Mouse (Mus musculus): ENCODE results near the gene Clec11a. TPM values are rescaled to one million over a fixed set of nuclear protein-coding genes. Genes with fewer than 3 reads are reported as not detected.
A peak's percentile ranks its signal among the peaks of the same experiment; 100 is the strongest.

The Clec11a gene
- polyA plus RNA-seq, 1 experiment from 2014 or later = 0.81 TPM

GRCm38 (mm10) chr7:44336046-44337021, 29.6 kb upstream of the Clec11a start:
- 5% methylated on average over 40 of the region's 54 CpGs for WGBS
- no peak for ATAC-seq (ENCODE audit: insufficient number of reproducible peaks, insufficient read depth, low FRiP score, low read depth)

GRCm38 (mm10) chr7:44335031-44335878, 28.6 kb upstream of the Clec11a start:
- H3K4me3 ChIP-seq (ENCODE audit: control insufficient read depth in 1 of 2, insufficient read depth in 1 of 2, low read depth in 1 of 2, low read length in 2 of 2) = peak overlapping the region in 1 of 2 experiments; percentile 37; a peak in 2 of 4 replicates
- no peak overlapping the region for H3K27ac ChIP-seq (replicated peaks in 1 of 2; ENCODE audit: control insufficient read depth in 1 of 2, insufficient read depth in 1 of 2, low read depth in 2 of 2, low read length in 2 of 2)
- H3K4me2 ChIP-seq (ENCODE audit: low read length) = peak overlapping the region; percentile 62
- WGBS = 3% methylated on average over 26 of the region's 40 CpGs
- no peak overlapping the region for H3K9ac ChIP-seq (ENCODE audit: low read length)
- H3K27me3 ChIP-seq (ENCODE audit: control insufficient read depth, insufficient read depth, low read length) = peaks cover 72% of the 10 kb centered on the region
- ATAC-seq (ENCODE audit: insufficient number of reproducible peaks, insufficient read depth, low FRiP score, low read depth) = no peak
- H3K36me3 ChIP-seq (ENCODE audit: control insufficient read depth, insufficient read depth, low read length) = no peaks in the 10 kb centered on the region
- no peaks in the 10 kb centered on the region for H3K9me3 ChIP-seq (ENCODE audit: control insufficient read depth, low read length)
- H3K4me1 ChIP-seq (ENCODE audit: control insufficient read depth in 2 of 2, insufficient read depth in 2 of 2, low read length in 2 of 2) = no peaks in the 10 kb centered on the region; a peak in 1 of 4 replicates

More at GRCm38 (mm10) chr7:44336046-44337021, 29.6 kb upstream of the Clec11a start:
- Histone ChIP-seq H3K4me3 (ENCODE audit: control insufficient read depth in 1 of 2, insufficient read depth in 1 of 2, low read depth in 1 of 2, low read length in 2 of 2) (peak overlapping the region in 1 of 2 experiments; percentile 37; a peak in 2 of 4 replicates), H3K36me3 (ENCODE audit: control insufficient read depth, insufficient read depth, low read length) (no peaks in the 10 kb centered on the region), H3K9me3 (ENCODE audit: control insufficient read depth, low read length) (no peaks in the 10 kb centered on the region), H3K27ac (replicated peaks in 1 of 2; ENCODE audit: control insufficient read depth in 1 of 2, insufficient read depth in 1 of 2, low read depth in 2 of 2, low read length in 2 of 2) (no peak overlapping the region), H3K27me3 (ENCODE audit: control insufficient read depth, insufficient read depth, low read length) (peaks cover 76% of the 10 kb centered on the region), H3K4me2 (ENCODE audit: low read length) (peak overlapping the region; percentile 62), H3K4me1 (ENCODE audit: control insufficient read depth in 2 of 2, insufficient read depth in 2 of 2, low read length in 2 of 2) (no peaks in the 10 kb centered on the region; a peak in 1 of 4 replicates), H3K9ac (ENCODE audit: low read length) (no peak overlapping the region)

GRCm38 (mm10) chr7:44334139-44334538, 27.4 kb upstream of the Clec11a start:
- H3K9me3 ChIP-seq (ENCODE audit: control insufficient read depth, low read length) = no peaks in the 10 kb centered on the region
- peaks cover 66% of the 10 kb centered on the region for H3K27me3 ChIP-seq (ENCODE audit: control insufficient read depth, insufficient read depth, low read length)
- H3K4me1 ChIP-seq (ENCODE audit: control insufficient read depth in 2 of 2, insufficient read depth in 2 of 2, low read length in 2 of 2) = no peaks in the 10 kb centered on the region; a peak in 1 of 4 replicates
- H3K36me3 ChIP-seq (ENCODE audit: control insufficient read depth, insufficient read depth, low read length) = no peaks in the 10 kb centered on the region
- ATAC-seq (ENCODE audit: insufficient number of reproducible peaks, insufficient read depth, low FRiP score, low read depth) = no peak
- no peak overlapping the region for H3K4me3 ChIP-seq (ENCODE audit: control insufficient read depth in 1 of 2, insufficient read depth in 1 of 2, low read depth in 1 of 2, low read length in 2 of 2)
- no peak overlapping the region for H3K4me2 ChIP-seq (ENCODE audit: low read length)
- H3K9ac ChIP-seq (ENCODE audit: low read length) = no peak overlapping the region
- WGBS = 59% methylated on average over 14 of the region's 14 CpGs
- H3K27ac ChIP-seq (replicated peaks in 1 of 2; ENCODE audit: control insufficient read depth in 1 of 2, insufficient read depth in 1 of 2, low read depth in 2 of 2, low read length in 2 of 2) = no peak overlapping the region

- no peak for ATAC-seq (ENCODE audit: insufficient number of reproducible peaks, insufficient read depth, low FRiP score, low read depth)
- Histone ChIP-seq H3K9me3 (ENCODE audit: control insufficient read depth, low read length) (no peaks in the 10 kb centered on the region), H3K27ac (replicated peaks in 1 of 2; ENCODE audit: control insufficient read depth in 1 of 2, insufficient read depth in 1 of 2, low read depth in 2 of 2, low read length in 2 of 2) (no peak overlapping the region), H3K4me3 (ENCODE audit: control insufficient read depth in 1 of 2, insufficient read depth in 1 of 2, low read depth in 1 of 2, low read length in 2 of 2) (no peak overlapping the region), H3K36me3 (ENCODE audit: control insufficient read depth, insufficient read depth, low read length) (no peaks in the 10 kb centered on the region), H3K4me1 (ENCODE audit: control insufficient read depth in 2 of 2, insufficient read depth in 2 of 2, low read length in 2 of 2) (no peaks in the 10 kb centered on the region; a peak in 1 of 4 replicates), H3K9ac (ENCODE audit: low read length) (no peak overlapping the region), H3K4me2 (ENCODE audit: low read length) (no peak overlapping the region), H3K27me3 (ENCODE audit: control insufficient read depth, insufficient read depth, low read length) (peaks cover 54% of the 10 kb centered on the region)
- 37% methylated on average over 3 of the region's 3 CpGs for WGBS
Measured at GRCm38 (mm10) chr7:44332336-44332735, 25.6 kb upstream of the Clec11a start.

GRCm38 (mm10) chr7:44326614-44327013, 19.9 kb upstream of the Clec11a start:
- WGBS = 41% methylated on average over 6 of the region's 6 CpGs
- H3K4me1 ChIP-seq (ENCODE audit: control insufficient read depth in 2 of 2, insufficient read depth in 2 of 2, low read length in 2 of 2) = no peaks in the 10 kb centered on the region
- H3K36me3 ChIP-seq (ENCODE audit: control insufficient read depth, insufficient read depth, low read length) = no peaks in the 10 kb centered on the region
- ATAC-seq (ENCODE audit: insufficient number of reproducible peaks, insufficient read depth, low FRiP score, low read depth) = no peak
- H3K9me3 ChIP-seq (ENCODE audit: control insufficient read depth, low read length) = no peaks in the 10 kb centered on the region
- H3K9ac ChIP-seq (ENCODE audit: low read length) = no peak overlapping the region
- H3K27ac ChIP-seq (replicated peaks in 1 of 2; ENCODE audit: control insufficient read depth in 1 of 2, insufficient read depth in 1 of 2, low read depth in 2 of 2, low read length in 2 of 2) = no peak overlapping the region
- peaks cover 44% of the 10 kb centered on the region for H3K27me3 ChIP-seq (ENCODE audit: control insufficient read depth, insufficient read depth, low read length)
- no peak overlapping the region for H3K4me2 ChIP-seq (ENCODE audit: low read length)
- no peak overlapping the region for H3K4me3 ChIP-seq (ENCODE audit: control insufficient read depth in 1 of 2, insufficient read depth in 1 of 2, low read depth in 1 of 2, low read length in 2 of 2)

GRCm38 (mm10) chr7:44322290-44322689, 15.6 kb upstream of the Clec11a start:
- WGBS = 77% methylated on average over 1 of the region's 1 CpGs
- Histone ChIP-seq H3K4me2 (ENCODE audit: low read length) (no peak overlapping the region), H3K4me1 (ENCODE audit: control insufficient read depth in 2 of 2, insufficient read depth in 2 of 2, low read length in 2 of 2) (no peaks in the 10 kb centered on the region), H3K27ac (replicated peaks in 1 of 2; ENCODE audit: control insufficient read depth in 1 of 2, insufficient read depth in 1 of 2, low read depth in 2 of 2, low read length in 2 of 2) (no peak overlapping the region), H3K9me3 (ENCODE audit: control insufficient read depth, low read length) (no peaks in the 10 kb centered on the region), H3K36me3 (ENCODE audit: control insufficient read depth, insufficient read depth, low read length) (no peaks in the 10 kb centered on the region), H3K4me3 (ENCODE audit: control insufficient read depth in 1 of 2, insufficient read depth in 1 of 2, low read depth in 1 of 2, low read length in 2 of 2) (no peak overlapping the region), H3K9ac (ENCODE audit: low read length) (no peak overlapping the region), H3K27me3 (ENCODE audit: control insufficient read depth, insufficient read depth, low read length) (peaks cover 36% of the 10 kb centered on the region)
- no peak for ATAC-seq (ENCODE audit: insufficient number of reproducible peaks, insufficient read depth, low FRiP score, low read depth)

- Histone ChIP-seq H3K27me3 (ENCODE audit: control insufficient read depth, insufficient read depth, low read length) (peaks cover 32% of the 10 kb centered on the region), H3K27ac (replicated peaks in 1 of 2; ENCODE audit: control insufficient read depth in 1 of 2, insufficient read depth in 1 of 2, low read depth in 2 of 2, low read length in 2 of 2) (no peak overlapping the region)
- ATAC-seq (ENCODE audit: insufficient number of reproducible peaks, insufficient read depth, low FRiP score, low read depth) = no peak
Measured at GRCm38 (mm10) chr7:44320886-44321285, 14.2 kb upstream of the Clec11a start.

More at GRCm38 (mm10) chr7:44320886-44321285, 14.2 kb upstream of the Clec11a start:
- Histone ChIP-seq H3K9ac (ENCODE audit: low read length) (no peak overlapping the region), H3K4me2 (ENCODE audit: low read length) (no peak overlapping the region), H3K36me3 (ENCODE audit: control insufficient read depth, insufficient read depth, low read length) (no peaks in the 10 kb centered on the region), H3K4me3 (ENCODE audit: control insufficient read depth in 1 of 2, insufficient read depth in 1 of 2, low read depth in 1 of 2, low read length in 2 of 2) (no peak overlapping the region), H3K9me3 (ENCODE audit: control insufficient read depth, low read length) (no peaks in the 10 kb centered on the region), H3K4me1 (ENCODE audit: control insufficient read depth in 2 of 2, insufficient read depth in 2 of 2, low read length in 2 of 2) (no peaks in the 10 kb centered on the region)
- 43% methylated on average over 8 of the region's 8 CpGs for WGBS
